Mouse (Mus musculus) cortical plate, adult 2 months (tissue): ENCODE data around the gene Tnik.

Experiments
- CTCF ChIP-seq: fragments of 200-500 bp; IDR thresholded peaks from 2 replicates; pipeline ENCODE4 v1.5.1; 2011; ENCODE audit warnings: mild to moderate bottlenecking, control low read depth, low read length; ENCODE audit not compliant: insufficient read depth; ENCODE audit errors: extremely low read depth
- POLR2A ChIP-seq: fragments of 200-500 bp; IDR thresholded peaks from 2 replicates; pipeline ENCODE4 v1.6.1; 2011; ENCODE audit warnings: mild to moderate bottlenecking, low read length, control low read depth; ENCODE audit not compliant: insufficient read depth; ENCODE audit errors: extremely low read depth

GRCm38 (mm10) chr3:28420698-28421097 is 157.7 kb downstream of the Tnik start:
- TF ChIP-seq CTCF: no peak
- no peak for TF ChIP-seq POLR2A
